12 mouse cellular contexts compared by ENCODE assay signal in genomic region chr15:91314402-91315318, GRCm38 (mm10).
DNase-seq lines count a peak whose midpoint lies in the region; ATAC-seq lines count a peak whose summit lies in the region.
"Had no signal": no experiment of that assay in that cellular context is flagged by ENCODE, and none has a peak within 500 bp of the region (broad histone marks: within the 10 kb centered on the region; RNA-seq: fewer than 3 reads in every experiment).

No protein-coding gene starts in this region.

- DNase-seq in lung, postnatal 10 days = no peak
- no peak for DNase-seq in adrenal gland, postnatal 36 days
- DNase-seq: cerebellum, adult 18-20 months; thymus, postnatal 25 days had no signal

- no peak overlapping the region for H3K4me3 ChIP-seq in hindbrain, embryonic 15.5 days
- H3K4me3 ChIP-seq in hindbrain, embryonic 13.5 days = no peak overlapping the region
- H3K4me3 ChIP-seq in lung, embryonic 16.5 days (ENCODE audit: low read length) = no peak overlapping the region
- H3K4me3 ChIP-seq in intestine, embryonic 16.5 days (ENCODE audit: low read length) = no peak overlapping the region
- no peak overlapping the region for H3K4me3 ChIP-seq in stomach, embryonic 15.5 days (replicated peaks)
- H3K4me3 ChIP-seq in neural tube, embryonic 15.5 days (replicated peaks) = no peak overlapping the region

- H3K27ac ChIP-seq in hindbrain, embryonic 15.5 days (replicated peaks) = no peak overlapping the region
- H3K27ac ChIP-seq in hindbrain, embryonic 13.5 days = no peak overlapping the region
- H3K27ac ChIP-seq in lung, embryonic 16.5 days (ENCODE audit: low read length) = no peak overlapping the region
- H3K27ac ChIP-seq in intestine, embryonic 16.5 days (ENCODE audit: low read length) = no peak overlapping the region
- no peak overlapping the region for H3K27ac ChIP-seq in stomach, embryonic 15.5 days
- no peak overlapping the region for H3K27ac ChIP-seq in neural tube, embryonic 15.5 days (replicated peaks)
- H3K27ac ChIP-seq: liver, embryonic 14.5 days had no signal

- 63% methylated on average over 19 of the region's 19 CpGs for WGBS in hindbrain, embryonic 15.5 days
- WGBS in hindbrain, embryonic 13.5 days = 75% methylated on average over 19 of the region's 19 CpGs
- WGBS in lung, embryonic 16.5 days = 69% methylated on average over 19 of the region's 19 CpGs
- 68% methylated on average over 19 of the region's 19 CpGs for WGBS in intestine, embryonic 16.5 days
- 60% methylated on average over 19 of the region's 19 CpGs for WGBS in stomach, embryonic 15.5 days
- 58% methylated on average over 19 of the region's 19 CpGs for WGBS in neural tube, embryonic 15.5 days

- H3K4me2 ChIP-seq in hindbrain, embryonic 15.5 days = 0 out of 2 replicates have a peak overlapping the region, but pooled peaks have one; percentile 17
- no peak overlapping the region for H3K4me2 ChIP-seq in hindbrain, embryonic 13.5 days
- H3K4me2 ChIP-seq in lung, embryonic 16.5 days (ENCODE audit: low read depth, low read length) = peak overlapping the region; percentile 21; the same call in 1 of the 2 replicates
- peak overlapping the region; percentile 18; the same call in 1 of the 2 replicates for H3K4me2 ChIP-seq in intestine, embryonic 16.5 days (ENCODE audit: low read depth, low read length)
- peak overlapping the region; percentile 27; the same call in 1 of the 2 replicates for H3K4me2 ChIP-seq in stomach, embryonic 15.5 days
- H3K4me2 ChIP-seq in neural tube, embryonic 15.5 days = no peak overlapping the region; the same call in 1 of the 2 replicates

- 0 out of 2 replicates have a peak, but pooled peaks cover 10% of the 10 kb centered on the region for H3K36me3 ChIP-seq in hindbrain, embryonic 15.5 days
- no peaks in the 10 kb centered on the region for H3K36me3 ChIP-seq in hindbrain, embryonic 13.5 days
- H3K36me3 ChIP-seq in lung, embryonic 16.5 days (ENCODE audit: control insufficient read depth, insufficient read depth, low read length) = no peaks in the 10 kb centered on the region
- no peaks in the 10 kb centered on the region for H3K36me3 ChIP-seq in intestine, embryonic 16.5 days (ENCODE audit: control insufficient read depth, insufficient read depth, low read length)
- H3K36me3 ChIP-seq in stomach, embryonic 15.5 days = no peaks in the 10 kb centered on the region
- H3K36me3 ChIP-seq in neural tube, embryonic 15.5 days = no peaks in the 10 kb centered on the region

- no peaks in the 10 kb centered on the region for H3K9me3 ChIP-seq in hindbrain, embryonic 15.5 days
- no peaks in the 10 kb centered on the region for H3K9me3 ChIP-seq in hindbrain, embryonic 13.5 days
- H3K9me3 ChIP-seq in lung, embryonic 16.5 days (ENCODE audit: control insufficient read depth, low read length) = no peaks in the 10 kb centered on the region
- H3K9me3 ChIP-seq in intestine, embryonic 16.5 days (ENCODE audit: control insufficient read depth, low read length) = no peaks in the 10 kb centered on the region
- no peaks in the 10 kb centered on the region for H3K9me3 ChIP-seq in stomach, embryonic 15.5 days
- no peaks in the 10 kb centered on the region for H3K9me3 ChIP-seq in neural tube, embryonic 15.5 days (replicated peaks)

- H3K4me1 ChIP-seq in hindbrain, embryonic 15.5 days (replicated peaks) = 0 out of 2 replicates have a peak, but pooled peaks cover 8% of the 10 kb centered on the region
- 0 out of 2 replicates have a peak, but pooled peaks cover 4% of the 10 kb centered on the region for H3K4me1 ChIP-seq in hindbrain, embryonic 13.5 days (replicated peaks)
- no peaks in the 10 kb centered on the region for H3K4me1 ChIP-seq in lung, embryonic 16.5 days (replicated peaks; ENCODE audit: control insufficient read depth, insufficient read depth, low read length)
- H3K4me1 ChIP-seq in intestine, embryonic 16.5 days (ENCODE audit: control insufficient read depth, insufficient read depth, low read length) = 0 out of 2 replicates have a peak, but pooled peaks cover 3% of the 10 kb centered on the region
- no peaks in the 10 kb centered on the region for H3K4me1 ChIP-seq in stomach, embryonic 15.5 days
- peaks cover 3% of the 10 kb centered on the region; the same call in 1 of the 2 replicates for H3K4me1 ChIP-seq in neural tube, embryonic 15.5 days

- no peak overlapping the region for H3K9ac ChIP-seq in hindbrain, embryonic 15.5 days
- no peak overlapping the region for H3K9ac ChIP-seq in hindbrain, embryonic 13.5 days
- H3K9ac ChIP-seq in lung, embryonic 16.5 days (ENCODE audit: low read length) = no peak overlapping the region
- no peak overlapping the region for H3K9ac ChIP-seq in intestine, embryonic 16.5 days (ENCODE audit: low read depth, low read length)
- H3K9ac ChIP-seq in stomach, embryonic 15.5 days = no peak overlapping the region
- H3K9ac ChIP-seq in neural tube, embryonic 15.5 days (replicated peaks) = no peak overlapping the region
- H3K9ac ChIP-seq: liver, embryonic 14.5 days had no signal

- ATAC-seq in hindbrain, embryonic 15.5 days (ENCODE audit: low FRiP score, low read depth) = no peak
- ATAC-seq in hindbrain, embryonic 13.5 days (ENCODE audit: low FRiP score) = no peak
- ATAC-seq in lung, embryonic 16.5 days (ENCODE audit: low read depth) = peak; percentile 61; the same call in 1 of the 2 replicates
- no peak for ATAC-seq in intestine, embryonic 16.5 days
- ATAC-seq in stomach, embryonic 15.5 days (ENCODE audit: insufficient read depth, low FRiP score, low read depth) = peak; percentile 27; the same call in 1 of the 2 replicates
- ATAC-seq in neural tube, embryonic 15.5 days (ENCODE audit: low FRiP score) = no peak
- ATAC-seq: midbrain, embryonic 16.5 days had no signal

- no peaks in the 10 kb centered on the region for H3K27me3 ChIP-seq in hindbrain, embryonic 15.5 days
- no peaks in the 10 kb centered on the region for H3K27me3 ChIP-seq in hindbrain, embryonic 13.5 days
- no peaks in the 10 kb centered on the region for H3K27me3 ChIP-seq in lung, embryonic 16.5 days (ENCODE audit: control insufficient read depth, insufficient read depth, low read depth, low read length)
- H3K27me3 ChIP-seq in intestine, embryonic 16.5 days (replicated peaks; ENCODE audit: control insufficient read depth, insufficient read depth, low read length) = no peaks in the 10 kb centered on the region
- no peaks in the 10 kb centered on the region for H3K27me3 ChIP-seq in stomach, embryonic 15.5 days (replicated peaks)
- no peaks in the 10 kb centered on the region for H3K27me3 ChIP-seq in neural tube, embryonic 15.5 days (replicated peaks)

Comparison
In these comparisons a context has a peak if more than half of its experiments do, and no peak if none do; other contexts are left out.
1. H3K4me2 ChIP-seq: peak in hindbrain, embryonic 15.5 days (single experiment), lung, embryonic 16.5 days (single experiment), intestine, embryonic 16.5 days (single experiment) and stomach, embryonic 15.5 days (single experiment); none in hindbrain, embryonic 13.5 days (single experiment) and neural tube, embryonic 15.5 days (single experiment).
2. ATAC-seq: peak in lung, embryonic 16.5 days (single experiment) and stomach, embryonic 15.5 days (single experiment); none in hindbrain, embryonic 15.5 days (single experiment), hindbrain, embryonic 13.5 days (single experiment), intestine, embryonic 16.5 days (single experiment) and neural tube, embryonic 15.5 days (single experiment).